Mouse (Mus musculus): Measurements from ENCODE around the gene Gcgr.

- TF ChIP-seq CTCF (IDR thresholded peaks at IDR 0.05; ENCODE audit: control insufficient read depth, insufficient read depth, low read length) (no peak), POLR2A (IDR thresholded peaks at IDR 0.05; ENCODE audit: borderline replicate concordance, control insufficient read depth, low read depth, low read length) (no peak)
Measured at GRCm38 (mm10) chr11:120535804-120536203, 5.3 kb downstream of the Gcgr start.

All from bone marrow, adult 2 months (tissue).